Mouse (Mus musculus): ENCODE measurements around the gene Dst. TPM values are rescaled to one million over a fixed set of nuclear protein-coding genes. Genes with fewer than 3 reads are reported as not detected.

Gene Dst
- polyA plus RNA-seq, 1 experiment from 2014 or later: 44.5 TPM

- ATAC-seq (ENCODE audit: low FRiP score): peak; percentile 54; the same call in 1 of the 2 replicates
- 78% methylated on average over 14 of the region's 14 CpGs for WGBS
- Histone ChIP-seq H3K4me1 (peaks cover 10% of the 10 kb centered on the region), H3K27ac (no peak overlapping the region), H3K36me3 (no peaks in the 10 kb centered on the region), H3K4me3 (no peak overlapping the region), H3K9me3 (replicated peaks) (no peaks in the 10 kb centered on the region), H3K4me2 (replicated peaks) (no peak overlapping the region), H3K27me3 (no peaks in the 10 kb centered on the region), H3K9ac (no peak overlapping the region)
Observed at GRCm38 (mm10) chr1:33932845-33933499, 24.9 kb downstream of the Dst start.

- no peak overlapping the region for H3K4me2 ChIP-seq (replicated peaks)
- H3K9ac ChIP-seq: no peak overlapping the region
- no peaks in the 10 kb centered on the region for H3K36me3 ChIP-seq
- peaks cover 10% of the 10 kb centered on the region for H3K4me1 ChIP-seq
- WGBS: 95% methylated on average over 3 of the region's 3 CpGs
- no peaks in the 10 kb centered on the region for H3K27me3 ChIP-seq
- ATAC-seq (ENCODE audit: low FRiP score): no peak
- H3K4me3 ChIP-seq: no peak overlapping the region
- no peak overlapping the region for H3K27ac ChIP-seq
- no peaks in the 10 kb centered on the region for H3K9me3 ChIP-seq (replicated peaks)
Observed at GRCm38 (mm10) chr1:33935946-33936345, 27.9 kb downstream of the Dst start.

- WGBS: 90% methylated on average over 5 of the region's 5 CpGs
- Histone ChIP-seq H3K4me3 (no peak overlapping the region), H3K27ac (no peak overlapping the region), H3K9me3 (replicated peaks) (no peaks in the 10 kb centered on the region), H3K27me3 (no peaks in the 10 kb centered on the region), H3K4me1 (no peaks in the 10 kb centered on the region), H3K36me3 (no peaks in the 10 kb centered on the region), H3K4me2 (replicated peaks) (no peak overlapping the region), H3K9ac (no peak overlapping the region)
- ATAC-seq (ENCODE audit: low FRiP score): no peak
Observed at GRCm38 (mm10) chr1:33939828-33940227, 31.8 kb downstream of the Dst start.

- Histone ChIP-seq H3K27me3 (no peaks in the 10 kb centered on the region), H3K9ac (no peak overlapping the region), H3K9me3 (replicated peaks) (no peaks in the 10 kb centered on the region), H3K36me3 (no peaks in the 10 kb centered on the region), H3K4me1 (no peaks in the 10 kb centered on the region), H3K4me2 (replicated peaks) (no peak overlapping the region), H3K4me3 (no peak overlapping the region), H3K27ac (no peak overlapping the region)
- ATAC-seq (ENCODE audit: low FRiP score): no peak
- WGBS: 87% methylated on average over 11 of the region's 11 CpGs
Observed at GRCm38 (mm10) chr1:33940364-33940928, 32.4 kb downstream of the Dst start.

GRCm38 (mm10) chr1:33942638-33943037 is 34.6 kb downstream of the Dst start:
- Histone ChIP-seq H3K4me2 (replicated peaks) (no peak overlapping the region), H3K4me3 (no peak overlapping the region), H3K27ac (no peak overlapping the region), H3K9ac (no peak overlapping the region), H3K4me1 (no peaks in the 10 kb centered on the region), H3K9me3 (replicated peaks) (no peaks in the 10 kb centered on the region), H3K27me3 (no peaks in the 10 kb centered on the region), H3K36me3 (no peaks in the 10 kb centered on the region)
- 91% methylated on average over 8 of the region's 8 CpGs for WGBS
- ATAC-seq (ENCODE audit: low FRiP score): no peak

GRCm38 (mm10) chr1:33943943-33944342 is 35.9 kb downstream of the Dst start:
- Histone ChIP-seq H3K27ac (no peak overlapping the region), H3K36me3 (no peaks in the 10 kb centered on the region), H3K9ac (no peak overlapping the region), H3K4me2 (replicated peaks) (no peak overlapping the region), H3K9me3 (replicated peaks) (no peaks in the 10 kb centered on the region), H3K27me3 (no peaks in the 10 kb centered on the region), H3K4me1 (no peaks in the 10 kb centered on the region), H3K4me3 (no peak overlapping the region)
- ATAC-seq (ENCODE audit: low FRiP score): no peak
- WGBS: 90% methylated on average over 2 of the region's 2 CpGs

- Histone ChIP-seq H3K4me2 (replicated peaks) (no peak overlapping the region), H3K36me3 (no peaks in the 10 kb centered on the region), H3K4me3 (no peak overlapping the region), H3K27me3 (no peaks in the 10 kb centered on the region), H3K27ac (no peak overlapping the region), H3K4me1 (no peaks in the 10 kb centered on the region), H3K9ac (no peak overlapping the region), H3K9me3 (replicated peaks) (no peaks in the 10 kb centered on the region)
- WGBS: 70% methylated on average over 17 of the region's 17 CpGs
- peak; percentile 60; the same call in 1 of the 2 replicates for ATAC-seq (ENCODE audit: low FRiP score)
Observed at GRCm38 (mm10) chr1:33944977-33945750, 37.1 kb downstream of the Dst start.

GRCm38 (mm10) chr1:33945756-33946155 is 37.7 kb downstream of the Dst start:
- Histone ChIP-seq H3K27ac (no peak overlapping the region), H3K9ac (no peak overlapping the region)
- ATAC-seq (ENCODE audit: low FRiP score): no peak

GRCm38 (mm10) chr1:33946601-33947395 is 38.8 kb downstream of the Dst start:
- H3K9ac ChIP-seq: no peak overlapping the region
- 87% methylated on average over 12 of the region's 12 CpGs for WGBS
- no peaks in the 10 kb centered on the region for H3K36me3 ChIP-seq
- no peak overlapping the region for H3K4me2 ChIP-seq (replicated peaks)
- H3K4me3 ChIP-seq: no peak overlapping the region
- no peaks in the 10 kb centered on the region for H3K9me3 ChIP-seq (replicated peaks)
- no peaks in the 10 kb centered on the region for H3K4me1 ChIP-seq
- no peak overlapping the region for H3K27ac ChIP-seq
- ATAC-seq (ENCODE audit: low FRiP score): no peak
- H3K27me3 ChIP-seq: no peaks in the 10 kb centered on the region

More at GRCm38 (mm10) chr1:33945756-33946155, 37.7 kb downstream of the Dst start:
- Histone ChIP-seq H3K9me3 (replicated peaks) (no peaks in the 10 kb centered on the region), H3K4me2 (replicated peaks) (no peak overlapping the region), H3K4me1 (no peaks in the 10 kb centered on the region), H3K27me3 (no peaks in the 10 kb centered on the region), H3K36me3 (no peaks in the 10 kb centered on the region), H3K4me3 (no peak overlapping the region)
- 95% methylated on average over 6 of the region's 6 CpGs for WGBS

- Histone ChIP-seq H3K9me3 (replicated peaks) (no peaks in the 10 kb centered on the region), H3K4me3 (no peak overlapping the region), H3K36me3 (no peaks in the 10 kb centered on the region), H3K27me3 (no peaks in the 10 kb centered on the region), H3K9ac (no peak overlapping the region), H3K27ac (no peak overlapping the region), H3K4me2 (replicated peaks) (no peak overlapping the region), H3K4me1 (no peaks in the 10 kb centered on the region)
- ATAC-seq (ENCODE audit: low FRiP score): no peak
- 91% methylated on average over 6 of the region's 6 CpGs for WGBS
Observed at GRCm38 (mm10) chr1:33947838-33948237, 39.8 kb downstream of the Dst start.

GRCm38 (mm10) chr1:33948511-33948910 is 40.5 kb downstream of the Dst start:
- no peaks in the 10 kb centered on the region for H3K9me3 ChIP-seq (replicated peaks)
- H3K4me2 ChIP-seq (replicated peaks): no peak overlapping the region
- no peaks in the 10 kb centered on the region for H3K4me1 ChIP-seq
- H3K4me3 ChIP-seq: no peak overlapping the region
- H3K27me3 ChIP-seq: no peaks in the 10 kb centered on the region
- H3K9ac ChIP-seq: no peak overlapping the region
- ATAC-seq (ENCODE audit: low FRiP score): no peak
- WGBS: 92% methylated on average over 5 of the region's 5 CpGs
- no peaks in the 10 kb centered on the region for H3K36me3 ChIP-seq
- H3K27ac ChIP-seq: no peak overlapping the region

GRCm38 (mm10) chr1:33955626-33956025 is 47.6 kb downstream of the Dst start:
- H3K27me3 ChIP-seq: no peaks in the 10 kb centered on the region
- ATAC-seq (ENCODE audit: low FRiP score): no peak
- 95% methylated on average over 6 of the region's 6 CpGs for WGBS

More at GRCm38 (mm10) chr1:33955626-33956025, 47.6 kb downstream of the Dst start:
- H3K9me3 ChIP-seq (replicated peaks): no peaks in the 10 kb centered on the region
- no peak overlapping the region for H3K4me3 ChIP-seq
- H3K36me3 ChIP-seq: no peaks in the 10 kb centered on the region
- H3K9ac ChIP-seq: no peak overlapping the region
- H3K4me1 ChIP-seq: no peaks in the 10 kb centered on the region
- H3K27ac ChIP-seq: no peak overlapping the region
- no peak overlapping the region for H3K4me2 ChIP-seq (replicated peaks)

All from hindbrain, embryonic 12.5 days (tissue).